Mouse (Mus musculus) stomach, postnatal 0 days (tissue): Measurements from ENCODE around the gene Nek4.

Experiments used
- CTCF ChIP-seq: IDR thresholded peaks from 2 replicates; pipeline ENCODE4 v1.5.1; 2016; ENCODE audit warnings: antibody characterized with exemption, low read depth, mild to moderate bottlenecking, moderate library complexity
- EP300 ChIP-seq: optimal IDR thresholded peaks from 2 replicates; pipeline ENCODE3; 2016; ENCODE audit warnings: antibody characterized with exemption

- TF ChIP-seq CTCF (no peak), EP300 (no peak)
Observed at GRCm38 (mm10) chr14:31019331-31020205, 68.4 kb downstream of the Nek4 start.
